Mouse (Mus musculus): ENCODE measurements around the gene Ttll5.

The Ttll5 gene

DNA sequence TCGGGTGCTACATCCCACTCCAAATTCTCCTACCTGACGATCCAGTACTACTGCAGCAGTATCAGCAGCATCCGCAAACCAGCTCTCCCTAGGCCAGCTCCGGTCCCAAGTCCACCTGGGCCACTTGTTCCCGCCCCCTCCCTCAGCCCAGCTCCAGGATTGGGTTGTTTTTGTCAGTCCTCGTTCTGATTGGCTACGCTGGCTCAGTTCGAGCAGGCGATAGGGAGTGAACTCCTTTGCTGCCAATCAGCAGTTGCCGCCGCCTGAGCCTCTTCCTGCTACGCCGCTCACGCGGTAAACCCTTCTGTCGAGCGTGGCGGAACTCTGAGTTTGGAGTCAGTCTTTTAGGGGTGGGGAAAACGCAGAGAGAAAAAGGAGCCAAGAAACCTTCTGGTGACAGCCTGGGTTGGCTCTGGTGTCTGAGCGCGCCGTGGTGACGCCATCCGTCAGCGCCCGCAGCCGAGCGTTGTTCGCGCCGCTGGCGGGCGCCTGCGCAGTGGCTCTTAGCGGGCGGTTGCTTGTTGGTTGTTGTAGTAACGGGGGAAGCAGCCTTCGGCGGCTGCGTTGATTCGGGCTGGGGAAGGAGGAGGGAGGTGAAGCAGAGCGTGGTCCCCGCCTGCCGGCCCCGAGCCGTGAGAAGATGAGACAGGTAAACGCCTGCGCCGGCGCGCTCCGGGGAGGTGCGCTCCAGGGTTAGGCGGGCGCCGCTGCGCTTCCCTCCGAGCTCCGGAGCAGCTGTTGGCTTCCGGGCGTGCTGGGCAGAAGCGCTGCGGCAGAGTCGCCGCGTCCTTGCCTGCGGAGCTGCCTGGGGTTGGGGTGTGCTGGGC lies at the start of gene Ttll5, which contains the start of gene Erg28:
Gene Ttll5, plus strand, starts transcription at position 222 of the 827 bp plus-strand sequence.
Gene Erg28, minus strand, starts transcription at position 113 of the 827 bp plus-strand sequence.
- DNase-seq (ENCODE audit: low read depth, low spot score) = peak; percentile 98

DNA sequence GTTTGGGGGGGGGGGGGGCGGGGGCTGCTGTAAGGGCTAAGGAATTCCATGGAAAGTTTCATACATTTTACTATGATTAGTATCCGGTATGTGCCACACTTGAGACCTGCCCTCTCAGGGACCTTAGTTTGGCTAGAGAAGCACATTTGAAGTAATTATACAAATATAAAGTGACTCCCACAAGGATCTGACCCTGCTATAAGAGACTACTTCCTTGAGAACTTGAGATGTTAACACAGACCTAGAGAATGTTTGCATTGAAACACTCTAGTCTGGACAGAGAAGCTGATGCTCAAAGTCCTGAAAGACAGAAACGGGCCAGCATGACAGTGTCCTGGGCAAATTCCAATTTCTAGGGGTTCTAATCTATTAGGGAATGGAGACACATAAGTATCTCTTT lies 45.5 kb upstream of the Ttll5 start:
- no peak for DNase-seq (ENCODE audit: low read depth, low spot score)

DNA sequence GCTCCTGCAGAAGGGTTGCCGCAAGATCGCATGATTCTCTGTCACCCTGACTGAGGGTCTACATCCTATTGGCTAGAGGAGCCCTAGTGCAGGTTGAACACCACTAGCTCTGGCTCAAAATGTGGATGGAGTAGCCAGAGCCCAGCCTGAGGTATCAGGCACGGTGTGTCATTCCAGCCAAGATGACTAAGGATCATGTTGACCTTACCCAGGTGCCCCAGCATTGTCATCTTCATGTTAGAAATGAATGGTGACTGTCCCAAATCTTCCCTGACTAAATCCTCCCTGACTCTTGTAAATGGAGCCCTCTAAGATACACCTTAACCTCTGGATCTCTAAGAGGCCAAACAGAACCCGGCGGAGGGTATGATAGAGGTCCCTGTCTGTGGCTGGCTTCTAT lies 44.8 kb upstream of the Ttll5 start:
- DNase-seq (ENCODE audit: low read depth, low spot score) = no peak

DNA sequence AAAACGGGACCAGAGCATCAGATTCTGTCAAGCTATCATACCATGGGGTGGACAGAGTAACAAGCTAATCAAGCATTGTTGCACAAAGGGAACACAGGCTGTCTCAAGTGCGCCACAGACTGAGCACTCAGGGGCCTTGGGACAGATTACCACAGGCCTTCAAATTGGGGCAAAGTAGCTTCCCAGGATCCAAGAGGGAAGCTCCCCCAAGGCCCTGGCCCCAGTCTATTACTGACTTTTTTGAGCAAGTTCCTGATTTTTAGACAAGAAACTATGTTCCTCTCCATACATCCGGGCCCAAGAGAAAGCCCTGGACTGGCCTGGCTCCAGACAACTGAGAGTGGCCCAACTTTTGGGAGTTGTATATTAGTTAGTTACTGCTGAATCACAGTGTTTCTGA lies 42.9 kb upstream of the Ttll5 start:
- DNase-seq (ENCODE audit: low read depth, low spot score) = no peak

DNA sequence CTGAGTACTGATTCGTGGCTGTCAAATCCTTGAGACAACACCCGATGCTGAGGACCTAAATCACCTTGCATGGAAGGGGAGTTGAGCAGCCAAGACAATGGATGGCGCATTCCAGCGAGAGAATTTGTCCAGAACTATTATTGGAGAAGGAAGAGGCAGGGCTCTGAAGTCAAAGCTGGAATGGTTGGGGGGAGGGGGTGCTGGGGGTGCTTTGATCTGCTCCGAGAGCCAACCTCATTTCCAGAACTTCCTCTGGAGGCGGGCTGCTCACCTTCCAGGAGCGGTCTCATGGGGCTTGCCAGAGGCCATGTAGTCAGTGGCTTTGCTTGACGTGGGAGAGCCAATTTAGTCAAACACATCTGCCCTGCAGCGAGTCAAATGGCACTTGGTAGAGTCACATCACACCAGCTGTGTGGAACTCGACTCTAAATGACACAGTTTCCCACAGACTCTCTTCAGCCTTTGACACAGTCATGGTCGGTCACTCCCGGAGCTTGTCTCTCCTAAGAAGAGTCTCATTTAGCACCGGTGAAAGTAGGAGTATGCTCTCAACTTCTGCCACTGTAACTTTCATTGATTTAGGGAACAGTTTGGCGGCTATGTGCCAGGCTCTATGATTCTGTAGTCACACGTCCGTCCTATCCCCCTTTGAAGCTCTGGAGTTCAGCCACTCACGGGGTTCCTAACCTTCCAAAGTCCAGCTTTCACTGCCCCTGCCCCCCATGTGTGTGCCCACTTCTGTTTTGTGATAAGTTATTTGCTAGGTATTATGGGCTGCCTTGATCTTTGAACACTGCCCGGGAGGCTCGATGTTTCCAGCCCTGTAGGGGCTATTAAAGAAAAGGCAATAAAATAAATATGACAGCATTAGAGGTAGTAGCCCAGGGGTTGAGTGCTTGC lies 39.3 kb upstream of the Ttll5 start:
- DNase-seq (ENCODE audit: low read depth, low spot score) = no peak

DNA sequence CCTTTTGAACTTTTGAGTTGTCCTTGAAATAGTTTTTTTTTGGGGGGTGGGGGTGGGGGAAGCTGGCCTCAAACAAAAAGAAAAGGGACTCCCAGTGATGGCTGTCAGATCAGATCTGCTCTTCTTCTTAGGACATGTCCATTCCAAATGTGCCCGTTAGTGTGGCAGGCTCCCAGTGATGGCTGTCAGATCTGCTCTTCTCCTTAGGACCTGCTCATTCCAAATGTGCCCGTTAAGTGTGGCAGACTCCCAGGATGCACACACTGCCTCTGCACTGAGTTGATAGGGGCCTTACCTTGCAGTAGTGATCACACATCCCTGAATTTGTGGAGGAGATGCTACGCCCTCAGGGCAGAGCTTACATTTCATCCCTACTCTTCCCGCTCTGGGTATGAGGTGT lies 32.3 kb upstream of the Ttll5 start:
- no peak for DNase-seq (ENCODE audit: low read depth, low spot score)

DNA sequence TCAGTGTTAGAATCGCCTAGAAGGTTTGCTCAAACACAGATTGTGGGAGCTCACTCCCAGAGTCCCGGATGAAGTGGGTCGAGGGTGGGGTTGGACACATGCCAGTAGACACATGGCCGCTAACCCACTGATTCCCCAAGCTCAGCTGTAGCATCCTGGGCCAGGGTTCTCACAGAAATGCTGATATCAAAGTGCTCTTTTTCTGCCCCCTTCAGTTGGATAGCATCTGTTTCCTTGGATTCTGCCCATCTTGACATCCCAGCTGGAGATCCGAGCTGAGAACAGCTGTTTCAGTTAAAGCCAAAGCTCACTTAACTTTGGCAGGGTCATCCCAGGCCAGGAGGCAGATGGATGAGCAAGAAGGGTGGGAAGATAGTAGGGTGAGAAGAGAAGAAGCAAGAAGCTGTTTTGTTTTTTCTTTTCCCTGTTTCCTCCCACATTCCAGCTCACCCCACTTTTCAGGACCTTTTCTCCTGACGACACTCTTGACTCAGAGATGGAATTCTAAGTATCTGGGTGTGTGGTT lies 31.6 kb upstream of the Ttll5 start:
- DNase-seq (ENCODE audit: low read depth, low spot score) = peak; percentile 45

DNA sequence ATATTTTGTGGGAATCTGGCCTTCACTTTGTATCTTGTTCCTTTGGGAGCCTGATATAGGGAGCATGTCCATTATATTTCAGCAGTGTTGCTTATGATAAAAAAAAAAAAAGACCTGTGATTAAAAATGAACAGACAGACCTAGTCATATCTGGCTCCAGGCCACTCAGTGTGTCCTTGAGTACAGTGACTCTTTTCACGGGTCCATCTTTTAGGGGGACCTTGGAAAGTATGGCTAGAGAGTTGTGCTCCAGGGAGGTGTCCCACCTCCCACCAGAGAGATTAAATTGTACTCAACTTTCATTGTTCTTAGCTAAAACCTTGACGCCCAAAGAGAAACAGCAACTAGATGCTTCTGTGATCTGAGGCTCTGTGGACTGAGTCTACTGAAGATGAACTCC lies 30.4 kb upstream of the Ttll5 start:
- DNase-seq (ENCODE audit: low read depth, low spot score) = no peak

DNA sequence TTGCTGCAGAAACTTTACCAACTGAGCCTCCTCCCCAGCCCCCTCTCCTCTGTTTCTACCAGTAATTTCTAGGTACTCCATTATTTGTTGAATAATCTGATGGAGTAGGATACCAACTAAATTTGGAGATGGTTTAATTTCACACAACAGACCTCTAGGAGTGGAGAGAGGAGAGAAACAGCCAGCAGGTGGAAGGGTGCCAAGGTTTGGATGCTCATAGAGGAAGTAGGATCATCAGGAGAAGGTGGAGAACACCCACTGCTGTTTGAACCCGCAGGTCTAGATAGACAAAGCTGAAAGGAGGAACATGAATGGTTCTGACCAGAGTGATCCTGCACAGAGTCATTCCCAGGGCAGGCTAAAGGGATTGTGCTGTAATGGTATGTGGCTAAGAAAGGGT lies 28.9 kb upstream of the Ttll5 start:
- DNase-seq (ENCODE audit: low read depth, low spot score) = no peak

DNA sequence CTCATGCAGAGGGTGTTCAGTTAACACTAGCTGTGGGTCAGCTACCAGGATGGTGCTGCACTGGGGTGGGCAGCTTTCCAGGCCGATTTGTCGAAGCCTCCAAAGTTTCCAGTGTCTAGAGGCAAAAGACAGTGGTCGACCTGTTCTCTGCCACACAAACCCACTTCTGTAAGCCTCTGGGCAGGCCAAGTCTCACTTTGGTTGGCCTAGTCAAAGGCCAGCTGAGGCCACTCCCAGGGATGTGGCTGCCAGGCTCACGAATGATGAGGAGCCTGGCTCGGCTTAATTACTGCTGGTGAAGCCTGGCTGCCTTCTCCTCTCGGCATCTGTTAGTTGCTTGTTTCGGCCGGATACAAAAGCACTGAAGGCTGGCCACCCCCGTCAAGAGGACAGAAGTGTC lies 24.4 kb upstream of the Ttll5 start:
- no peak for DNase-seq (ENCODE audit: low read depth, low spot score)

DNA sequence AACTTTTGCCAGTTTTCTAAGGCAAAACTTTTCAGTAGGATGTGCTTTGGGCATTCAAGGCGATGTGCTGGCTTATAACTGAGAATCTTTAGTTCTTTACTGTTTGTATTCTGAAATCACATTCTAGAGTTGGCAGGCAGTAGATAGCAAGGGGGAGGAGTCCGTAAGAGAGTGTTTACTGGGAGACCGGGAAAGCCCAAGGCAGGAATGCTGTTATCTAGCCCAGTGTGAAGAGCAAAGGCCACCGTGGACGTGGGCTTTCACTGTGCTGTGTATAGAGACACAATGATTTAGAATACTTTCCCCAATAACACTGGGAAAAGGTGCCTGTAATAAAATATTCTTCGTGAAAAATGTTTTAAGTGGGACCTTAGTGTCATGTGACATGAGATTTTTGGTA lies 14.7 kb upstream of the Ttll5 start:
- no peak for DNase-seq (ENCODE audit: low read depth, low spot score)

DNA sequence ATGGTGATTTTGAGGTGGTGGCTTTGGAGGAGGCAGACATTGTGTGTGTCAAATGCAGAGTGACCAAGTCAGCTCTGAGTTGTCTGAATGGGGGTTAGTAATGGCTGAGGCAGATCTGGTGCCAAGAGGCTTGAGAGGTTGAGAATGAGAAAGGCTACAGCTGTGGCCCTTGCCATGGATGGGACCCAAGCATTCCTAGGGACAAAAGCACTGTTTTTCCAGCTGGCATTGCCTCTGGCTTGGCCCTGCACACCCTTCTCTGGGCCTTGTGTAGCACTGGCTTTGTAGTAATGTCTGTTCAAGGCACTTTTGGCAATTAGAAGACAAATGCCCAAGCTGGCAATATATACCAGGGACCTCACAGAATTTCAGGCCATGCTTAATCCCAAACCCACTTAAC lies 13.5 kb upstream of the Ttll5 start:
- DNase-seq (ENCODE audit: low read depth, low spot score) = no peak

DNA sequence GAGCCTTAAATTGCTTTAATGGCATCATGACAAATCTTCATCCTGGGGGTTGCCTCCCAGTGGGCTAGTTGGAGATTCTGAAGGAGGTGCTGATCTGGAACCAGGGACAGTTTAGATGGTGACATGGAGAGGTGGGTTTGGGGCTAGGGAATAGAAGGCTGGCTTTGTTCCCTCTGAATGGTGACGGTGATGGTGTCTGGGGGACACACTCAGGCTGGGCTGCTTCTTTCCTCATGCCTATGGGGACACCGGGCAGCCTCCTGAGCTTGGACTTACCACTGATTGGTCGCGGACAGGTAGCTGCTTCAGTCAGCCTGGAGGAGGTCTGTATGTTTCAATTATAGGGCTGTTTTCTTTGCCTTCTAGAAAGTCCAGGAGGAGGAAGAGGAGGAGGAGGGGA lies 12.8 kb upstream of the Ttll5 start:
- no peak for DNase-seq (ENCODE audit: low read depth, low spot score)

DNA sequence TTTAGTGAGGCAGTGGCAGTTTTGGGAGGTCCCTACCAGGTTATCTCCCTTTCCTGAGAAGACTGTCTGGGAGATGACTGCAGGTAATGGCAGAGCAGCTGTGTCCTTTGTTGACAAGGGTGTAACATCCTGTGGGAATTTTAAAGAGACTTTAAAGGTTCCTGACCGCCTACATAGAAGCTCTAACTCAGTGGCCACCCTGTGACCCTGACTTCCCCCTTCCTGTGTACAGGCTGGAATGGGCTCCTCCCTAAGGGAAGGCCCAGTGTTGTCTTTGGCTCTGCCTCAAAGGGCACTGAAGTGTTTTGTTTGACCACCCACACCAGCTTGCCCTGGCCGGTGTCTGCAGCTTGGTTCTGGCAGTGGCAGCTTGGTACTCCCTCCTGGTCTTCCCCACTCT lies 10.9 kb upstream of the Ttll5 start:
- DNase-seq (ENCODE audit: low read depth, low spot score) = no peak

DNA sequence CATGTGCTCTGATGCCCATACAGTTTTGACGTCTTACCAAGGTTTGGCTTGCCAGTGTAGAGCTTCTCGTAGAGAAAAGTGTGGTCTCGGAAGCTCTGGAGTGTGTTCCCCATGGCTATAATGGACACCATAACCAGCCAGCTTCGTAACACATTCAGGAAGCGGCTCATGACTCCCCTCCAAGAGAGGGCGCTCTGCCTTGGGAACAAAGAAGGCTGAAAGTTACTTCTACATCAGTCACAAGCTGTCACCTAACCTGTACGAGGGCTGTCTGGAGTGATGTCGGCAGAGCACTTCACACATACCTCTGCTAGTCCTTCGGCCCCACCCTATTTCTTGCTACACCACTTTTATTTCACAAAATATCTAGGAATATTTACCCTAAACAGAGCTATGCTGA lies 2.4 kb upstream of the Ttll5 start:
- DNase-seq (ENCODE audit: low read depth, low spot score) = no peak

DNA sequence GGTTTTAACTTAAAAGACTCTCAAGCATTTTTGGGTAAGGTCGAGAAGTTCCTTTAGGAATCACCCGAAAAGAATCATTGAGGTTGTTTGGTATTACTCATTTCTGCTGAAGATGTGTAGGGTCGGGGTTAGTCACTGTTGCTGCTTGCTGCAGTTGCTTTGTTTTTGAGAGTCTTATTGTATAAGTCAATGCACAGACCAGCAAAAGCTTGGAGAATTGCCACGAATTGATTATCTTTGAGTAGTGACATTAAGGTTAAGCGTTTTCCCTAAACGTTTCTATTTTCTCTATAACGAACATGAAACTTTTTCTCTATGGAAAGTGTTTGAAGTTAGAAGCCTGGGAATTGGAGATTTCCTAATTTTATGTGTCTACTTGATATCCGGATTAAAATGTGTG lies 902 bp downstream of the Ttll5 start:
- DNase-seq (ENCODE audit: low read depth, low spot score) = no peak

DNA sequence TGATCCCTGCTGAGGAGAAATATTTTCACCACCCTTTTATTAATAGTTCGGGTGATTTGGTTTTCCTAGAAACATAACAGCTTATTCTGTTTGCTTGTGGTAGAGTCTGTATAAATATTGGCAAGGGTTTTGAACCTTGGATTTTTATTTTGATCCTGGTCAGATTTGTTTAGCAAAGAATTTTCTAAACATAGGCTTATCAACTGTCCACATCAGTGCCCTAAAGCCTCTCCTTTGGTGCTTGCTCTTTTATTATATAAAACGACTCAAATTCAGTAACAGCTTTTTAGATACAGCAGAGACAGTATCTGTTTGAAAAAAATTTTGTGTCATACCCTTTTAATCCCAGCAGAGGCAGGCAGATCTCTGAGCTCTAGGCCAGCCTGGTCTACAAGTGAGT lies 1.4 kb downstream of the Ttll5 start:
- DNase-seq (ENCODE audit: low read depth, low spot score) = no peak

DNA sequence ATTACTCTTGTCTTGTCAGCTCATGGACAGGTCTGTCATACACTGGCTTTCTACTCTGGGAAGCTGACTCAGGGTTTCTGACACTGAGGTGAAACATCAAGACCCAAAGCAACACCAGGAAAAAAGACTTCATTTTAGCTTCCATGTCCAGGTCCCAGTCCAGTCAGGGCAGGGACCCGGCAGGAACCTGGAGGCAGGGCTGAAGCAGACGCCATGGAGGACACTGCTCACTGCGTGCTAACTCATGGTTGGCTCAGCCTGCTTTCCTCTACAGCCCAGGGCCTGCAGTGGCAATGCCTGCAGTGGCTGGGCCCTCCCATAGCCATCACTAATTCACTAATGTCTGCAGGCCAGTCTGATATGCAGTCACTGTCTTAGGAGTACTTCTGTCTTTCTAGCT lies 4.4 kb downstream of the Ttll5 start:
- DNase-seq (ENCODE audit: low read depth, low spot score) = no peak

DNA sequence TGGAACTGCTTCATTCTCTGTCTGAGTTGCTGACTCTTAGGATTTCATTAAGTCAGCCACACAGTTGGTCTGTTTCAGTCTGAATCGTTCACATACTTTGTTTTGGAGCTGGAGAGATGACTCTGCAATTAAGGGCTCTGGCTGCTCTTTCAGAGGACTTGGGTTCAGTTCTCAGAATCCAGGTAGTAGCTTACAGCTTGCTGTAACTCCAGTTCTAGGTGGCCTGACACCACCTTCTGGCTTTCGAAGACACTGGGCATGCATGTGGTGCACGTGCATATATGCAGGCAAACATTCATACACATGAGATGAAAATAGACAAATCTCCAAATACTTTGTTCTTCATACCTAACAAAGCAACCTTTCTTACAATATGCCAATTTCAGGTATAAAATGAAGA lies 5.4 kb downstream of the Ttll5 start:
- no peak for DNase-seq (ENCODE audit: low read depth, low spot score)

DNA sequence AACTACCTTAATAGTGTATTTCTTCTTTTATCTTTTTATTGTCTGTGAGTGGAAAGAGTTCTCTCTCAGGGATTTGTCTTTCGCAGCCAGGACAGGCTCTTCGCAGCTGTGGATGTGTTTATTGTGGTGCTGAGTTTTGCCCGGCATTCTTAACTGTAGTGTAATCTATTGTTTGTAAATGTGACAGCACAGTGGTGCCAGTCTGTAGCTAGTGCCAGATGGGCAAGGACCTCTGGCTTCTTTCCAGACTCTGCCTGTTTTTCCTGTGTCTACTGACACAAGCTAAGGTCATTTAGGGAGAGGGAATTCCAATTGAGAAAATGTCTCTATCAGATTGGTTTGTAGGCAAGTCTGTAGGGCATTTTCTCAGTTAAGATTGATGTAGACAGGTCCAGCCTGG lies 6.2 kb downstream of the Ttll5 start:
- peak; percentile 65 for DNase-seq (ENCODE audit: low read depth, low spot score)

DNA sequence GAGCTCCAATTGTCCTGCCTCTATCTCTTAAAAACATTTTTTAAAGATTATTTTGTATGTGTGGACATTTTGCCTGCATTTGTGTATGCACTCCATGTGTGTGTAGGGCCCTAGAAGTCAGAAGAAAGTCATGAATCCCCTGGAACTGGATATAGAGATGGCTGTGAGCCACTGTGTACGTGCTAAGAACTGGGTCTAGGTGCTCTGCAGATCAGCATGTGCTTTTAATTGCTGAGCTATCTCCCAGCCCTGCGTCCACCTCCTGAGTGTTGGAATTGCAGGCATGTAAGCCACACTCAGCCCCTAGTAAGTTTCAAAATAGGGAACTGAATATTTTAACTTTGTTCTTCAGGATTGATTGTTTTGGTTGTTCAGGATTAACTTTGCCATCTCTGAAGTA lies 10.1 kb downstream of the Ttll5 start:
- DNase-seq (ENCODE audit: low read depth, low spot score) = no peak

DNA sequence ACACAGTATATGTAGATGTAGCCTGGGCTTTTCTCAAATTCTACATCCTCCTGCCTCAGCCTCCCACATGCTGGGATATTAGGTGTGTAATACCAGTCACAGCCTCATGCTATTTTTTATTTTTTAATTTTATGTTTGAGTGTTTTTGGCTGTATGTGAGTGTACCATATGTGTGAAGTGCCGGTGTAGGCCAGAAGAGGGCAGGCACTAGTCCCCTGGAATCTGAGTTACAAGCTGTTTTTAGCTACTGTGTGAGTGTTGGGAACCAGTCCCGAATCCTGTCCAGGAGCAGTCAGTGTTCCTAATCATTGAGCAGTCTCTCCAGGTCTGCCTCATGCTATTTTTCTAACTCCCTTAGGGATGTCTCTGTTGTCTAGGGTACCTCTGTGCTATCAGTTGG lies 13.3 kb downstream of the Ttll5 start:
- DNase-seq (ENCODE audit: low read depth, low spot score) = no peak

Data from telencephalon, adult 2 months (tissue).